Mouse (Mus musculus) stomach, embryonic 16.5 days (tissue): ENCODE results near the gene Naf1. TPM values are rescaled to one million over a fixed set of nuclear protein-coding genes. Genes with fewer than 3 reads are reported as not detected.

Experiments
- ATAC-seq: fragments of 200-750 bp; cut with Nextera tagmentation; 2 replicates; pipeline ENCODE4 v1.8.0; 2017; ENCODE audit warnings: moderate number of reproducible peaks, moderate TSS enrichment; ENCODE audit not compliant: insufficient read depth, low FRiP score
- H3K27ac ChIP-seq: fragments of 300-500 bp; sonication (generic); 2 replicates; pipeline ENCODE4 v1.5.1; 2014; ENCODE audit warnings: low read length
- H3K27me3 ChIP-seq: fragments of 300-500 bp; sonication (generic); 2 replicates; pipeline ENCODE4 v1.6.1; 2014; ENCODE audit warnings: low read length, control low read depth, mixed read lengths; ENCODE audit not compliant: control insufficient read depth, insufficient read depth
- H3K36me3 ChIP-seq: fragments of 300-500 bp; sonication (generic); 2 replicates; pipeline ENCODE4 v1.6.1; 2014; ENCODE audit warnings: low read length; ENCODE audit not compliant: control insufficient read depth, insufficient read depth
- H3K4me1 ChIP-seq: fragments of 300-500 bp; sonication (generic); 2 replicates; pipeline ENCODE4 v1.6.1; 2014; ENCODE audit warnings: low read length, control low read depth, mixed read lengths; ENCODE audit not compliant: control insufficient read depth, insufficient read depth
- H3K4me2 ChIP-seq: fragments of 300-500 bp; sonication (generic); 2 replicates; pipeline ENCODE4 v1.6.1; 2014; ENCODE audit warnings: low read depth, low read length, mixed read lengths
- H3K4me3 ChIP-seq: fragments of 300-500 bp; sonication (generic); replicated peaks from 2 replicates; pipeline ENCODE4 v1.5.1; 2014; ENCODE audit warnings: mild to moderate bottlenecking, low read length
- H3K9ac ChIP-seq: fragments of 300-500 bp; sonication (generic); 2 replicates; pipeline ENCODE4 v1.6.1; 2014; ENCODE audit warnings: low read length
- H3K9me3 ChIP-seq: fragments of 300-500 bp; sonication (generic); replicated peaks from 2 replicates; pipeline ENCODE4 v1.6.1; 2016; ENCODE audit warnings: low read length, control low read depth; ENCODE audit not compliant: control insufficient read depth
- WGBS: fragments of 180-500 bp; shearing (Covaris S2); extraction: QIAGEN DNeasy Blood & Tissue Kit; methylation state at CpG from one replicate; pipeline ENCODE4 v1.1.7; 2014; 5-methylcytosine and 5-hydroxymethylcytosine counted together
- polyA plus RNA-seq: library from polyadenylated mRNA; unstranded; fragments of >200 nt; fragmentation: Nextera tagmentation; extraction: Ambion mirVana; gene quantifications from 2 replicates; pipeline ENCODE4 v1.2.1, GENCODE M21; 2015

Naf1 gene
- polyA plus RNA-seq, 1 experiment from 2014 or later = 1.9 TPM

DNA sequence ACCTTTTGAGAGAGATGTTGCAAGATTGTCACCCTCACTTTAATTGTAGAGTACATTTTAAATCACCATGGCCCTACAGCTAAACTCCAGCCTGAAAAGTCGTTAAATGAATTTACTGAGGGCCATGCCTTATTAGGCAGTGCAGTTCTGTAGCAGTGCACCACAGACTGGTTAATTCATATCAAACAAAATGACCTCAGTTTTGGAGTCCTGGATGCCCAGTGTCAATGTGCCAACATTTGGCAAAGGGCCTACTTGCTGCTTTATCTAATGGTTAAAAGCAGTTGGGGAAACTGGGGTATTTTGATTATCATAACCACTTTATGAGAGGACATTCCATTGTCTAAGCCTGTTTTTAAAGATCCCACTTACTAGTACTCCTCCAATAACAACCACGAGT, 31.9 kb downstream of the Naf1 start:
- no peak for ATAC-seq
- no peak overlapping the region for H3K9ac ChIP-seq
- no peak overlapping the region for H3K27ac ChIP-seq
- H3K9me3 ChIP-seq = no peaks in the 10 kb centered on the region
- H3K4me1 ChIP-seq = no peaks in the 10 kb centered on the region
- H3K27me3 ChIP-seq = no peaks in the 10 kb centered on the region
- H3K4me3 ChIP-seq = no peak overlapping the region
- 82% methylated on average over 2 of the region's 2 CpGs for WGBS
- H3K4me2 ChIP-seq = no peak overlapping the region
- H3K36me3 ChIP-seq = no peaks in the 10 kb centered on the region

DNA sequence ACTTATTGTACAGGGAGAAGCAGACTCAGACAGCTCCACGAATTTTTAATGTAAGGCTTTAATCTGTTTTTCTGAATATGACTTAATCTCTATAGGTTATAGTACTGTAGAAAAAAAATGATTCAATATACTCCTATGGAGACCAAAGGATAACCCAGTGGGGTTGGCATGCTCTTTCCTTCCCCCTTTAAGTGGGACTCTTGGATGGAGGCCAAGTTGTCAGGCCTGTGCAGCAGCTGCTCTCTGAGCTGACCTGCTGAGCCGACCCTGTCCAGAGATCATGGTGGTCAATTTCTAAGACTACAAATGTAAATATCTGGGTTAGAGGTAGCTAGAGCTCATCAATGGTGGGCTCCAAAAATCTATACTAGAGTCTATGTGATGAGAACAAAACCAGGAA, 45.0 kb downstream of the Naf1 start:
- H3K27me3 ChIP-seq = no peaks in the 10 kb centered on the region
- no peaks in the 10 kb centered on the region for H3K36me3 ChIP-seq
- no peak overlapping the region for H3K27ac ChIP-seq
- no peak overlapping the region for H3K4me3 ChIP-seq
- no peak overlapping the region for H3K9ac ChIP-seq
- H3K9me3 ChIP-seq = no peaks in the 10 kb centered on the region
- no peaks in the 10 kb centered on the region for H3K4me1 ChIP-seq
- WGBS = 57% methylated on average over 2 of the region's 2 CpGs
- H3K4me2 ChIP-seq = no peak overlapping the region
- no peak for ATAC-seq

DNA sequence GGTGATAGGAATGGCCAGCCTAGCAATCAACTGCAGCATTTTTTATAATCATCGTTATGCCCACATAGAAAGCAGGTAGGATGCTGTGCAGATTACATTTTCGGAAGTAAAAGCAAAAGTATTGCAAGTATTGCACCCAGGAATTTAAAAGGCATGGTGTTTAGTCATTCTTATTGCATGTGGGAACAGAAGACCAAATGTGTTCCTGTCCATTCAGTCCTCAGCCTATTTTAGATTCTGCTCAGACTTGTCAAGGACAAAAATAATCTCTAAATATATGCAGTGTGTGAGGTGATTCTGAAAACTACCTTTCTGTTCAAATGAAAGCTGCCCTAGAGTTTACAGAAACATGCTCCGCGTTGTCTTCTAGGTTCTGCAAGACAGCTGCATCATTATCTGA, 45.5 kb downstream of the Naf1 start:
- no peak overlapping the region for H3K4me3 ChIP-seq
- 87% methylated on average over 4 of the region's 4 CpGs for WGBS
- no peak for ATAC-seq
- no peak overlapping the region for H3K27ac ChIP-seq
- H3K4me1 ChIP-seq = no peaks in the 10 kb centered on the region
- no peaks in the 10 kb centered on the region for H3K9me3 ChIP-seq
- H3K9ac ChIP-seq = no peak overlapping the region
- H3K36me3 ChIP-seq = no peaks in the 10 kb centered on the region
- H3K27me3 ChIP-seq = no peaks in the 10 kb centered on the region
- H3K4me2 ChIP-seq = no peak overlapping the region

DNA sequence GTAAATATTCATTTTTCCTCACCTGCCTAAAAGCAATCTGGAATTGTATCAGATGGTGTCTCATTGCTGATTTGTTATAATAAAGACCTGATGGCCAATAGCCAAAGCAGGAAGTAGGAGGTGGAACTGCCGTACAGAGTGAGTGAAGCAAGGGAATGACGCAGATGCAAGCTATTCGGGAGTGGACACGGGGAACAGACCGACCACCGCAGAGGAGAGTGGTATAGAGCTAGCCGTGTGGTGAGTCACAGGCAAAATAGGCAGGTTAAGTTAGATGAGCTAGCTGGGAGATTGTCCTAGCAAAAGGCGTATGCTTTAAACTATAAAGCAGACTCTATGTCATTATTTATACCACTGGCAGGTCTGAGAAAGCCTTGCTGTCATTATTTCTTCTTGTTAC, 46.1 kb downstream of the Naf1 start:
- 63% methylated on average over 8 of the region's 8 CpGs for WGBS
- Histone ChIP-seq H3K4me3 (no peak overlapping the region), H3K9ac (no peak overlapping the region), H3K27me3 (no peaks in the 10 kb centered on the region), H3K4me2 (no peak overlapping the region), H3K36me3 (no peaks in the 10 kb centered on the region), H3K4me1 (no peaks in the 10 kb centered on the region), H3K27ac (no peak overlapping the region), H3K9me3 (no peaks in the 10 kb centered on the region)
- no peak for ATAC-seq

DNA sequence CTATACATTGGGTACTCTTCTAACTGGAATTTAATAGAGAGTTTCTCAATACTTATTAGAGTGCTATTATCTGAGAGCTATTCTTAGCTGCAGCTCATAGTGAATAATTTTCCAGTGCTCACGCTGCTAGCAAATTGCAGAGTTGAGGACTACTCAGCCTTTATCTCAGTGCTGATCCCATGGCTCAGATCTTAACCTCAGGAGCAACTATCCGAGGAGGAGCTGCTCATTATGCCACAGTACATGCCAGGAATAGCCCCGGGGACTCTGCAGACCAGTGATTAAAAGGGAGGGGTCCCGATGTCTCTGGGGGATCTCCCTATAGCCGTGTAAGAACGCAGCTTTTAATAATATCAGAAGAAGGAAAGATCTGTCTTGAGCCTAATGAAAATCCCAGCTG, 50.7 kb downstream of the Naf1 start:
- Histone ChIP-seq H3K4me3 (no peak overlapping the region), H3K9me3 (no peaks in the 10 kb centered on the region), H3K27me3 (no peaks in the 10 kb centered on the region), H3K4me2 (no peak overlapping the region), H3K9ac (no peak overlapping the region), H3K4me1 (no peaks in the 10 kb centered on the region), H3K36me3 (no peaks in the 10 kb centered on the region), H3K27ac (no peak overlapping the region)
- WGBS = 38% methylated on average over 6 of the region's 6 CpGs
- ATAC-seq = no peak

DNA sequence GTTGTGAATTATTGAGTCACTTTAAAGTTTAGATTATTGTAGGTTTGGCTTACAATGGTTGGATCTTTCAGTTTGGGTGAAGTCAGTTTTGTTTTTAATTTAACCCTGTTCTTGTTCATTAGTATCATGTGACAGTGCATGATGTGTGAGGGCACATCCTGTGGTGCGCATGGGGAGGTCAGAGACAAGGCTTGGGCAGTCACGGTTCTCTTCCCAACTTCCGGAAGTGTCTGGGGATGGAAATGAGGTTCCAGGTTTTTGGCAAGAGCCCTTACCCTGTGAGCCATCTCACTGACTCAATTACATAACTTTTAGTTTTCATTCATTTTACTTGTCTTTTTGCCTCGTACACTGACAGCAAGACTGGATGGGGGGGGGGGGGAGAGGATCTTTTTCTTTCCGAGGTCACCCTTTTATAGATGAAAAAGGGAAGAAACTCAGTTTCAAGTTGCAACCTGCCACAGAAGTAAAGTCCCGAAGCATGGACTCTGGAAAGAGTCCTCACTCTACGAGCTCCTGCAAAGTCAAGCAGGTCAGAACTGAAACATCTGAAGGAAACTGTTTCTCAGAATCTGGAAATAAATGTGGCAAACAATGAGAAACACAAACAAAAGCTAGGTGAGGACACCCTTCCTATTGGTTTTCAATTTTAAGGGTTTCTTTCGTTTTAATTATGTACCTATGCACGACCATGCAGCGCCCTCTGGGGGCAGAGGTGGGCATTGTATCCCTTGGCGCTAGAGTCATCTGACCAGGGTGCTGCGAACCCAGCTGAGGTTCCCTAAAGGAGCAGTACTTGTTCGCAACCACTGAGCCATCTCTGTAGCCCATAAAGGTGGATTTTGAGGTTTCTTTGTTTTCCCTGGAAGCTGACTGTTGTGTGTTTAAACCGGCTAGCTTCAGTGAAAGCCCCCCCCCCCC, 53.9 kb downstream of the Naf1 start:
- H3K9ac ChIP-seq = no peak overlapping the region
- no peak overlapping the region for H3K27ac ChIP-seq
- no peaks in the 10 kb centered on the region for H3K4me1 ChIP-seq
- no peak overlapping the region for H3K4me2 ChIP-seq
- 63% methylated on average over 14 of the region's 14 CpGs for WGBS
- H3K9me3 ChIP-seq = no peaks in the 10 kb centered on the region
- ATAC-seq = no peak
- H3K36me3 ChIP-seq = no peaks in the 10 kb centered on the region
- no peaks in the 10 kb centered on the region for H3K27me3 ChIP-seq
- no peak overlapping the region for H3K4me3 ChIP-seq

DNA sequence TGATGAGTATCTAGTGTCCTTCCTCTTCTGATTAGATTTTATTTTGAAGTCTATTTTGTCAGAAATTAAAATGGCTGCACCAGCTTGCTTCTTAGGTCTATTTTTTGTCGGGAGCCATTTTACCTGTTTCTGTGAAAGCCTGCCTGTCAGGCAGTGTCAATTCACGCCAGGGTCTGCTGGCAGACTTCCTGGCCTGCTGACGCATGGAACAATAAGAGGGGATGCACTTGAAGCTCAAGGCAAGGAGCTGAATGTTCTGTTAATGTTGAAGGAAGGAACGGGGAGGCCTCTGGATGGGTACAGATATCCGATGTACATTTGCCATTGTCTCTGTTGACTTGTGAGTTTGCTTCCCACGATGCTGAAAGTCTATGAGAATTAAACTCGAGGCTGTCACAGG, 56.0 kb downstream of the Naf1 start:
- no peaks in the 10 kb centered on the region for H3K36me3 ChIP-seq
- H3K27ac ChIP-seq = no peak overlapping the region
- H3K9me3 ChIP-seq = no peaks in the 10 kb centered on the region
- ATAC-seq = no peak
- H3K27me3 ChIP-seq = no peaks in the 10 kb centered on the region
- no peak overlapping the region for H3K9ac ChIP-seq
- no peak overlapping the region for H3K4me3 ChIP-seq
- WGBS = 63% methylated on average over 7 of the region's 7 CpGs
- H3K4me1 ChIP-seq = no peaks in the 10 kb centered on the region
- no peak overlapping the region for H3K4me2 ChIP-seq

GRCm38 (mm10) chr8:66917695-66918467, 57.9 kb downstream of the Naf1 start:
- ATAC-seq = peak; percentile 82
- Histone ChIP-seq H3K4me1 (no peaks in the 10 kb centered on the region), H3K36me3 (no peaks in the 10 kb centered on the region), H3K9ac (no peak overlapping the region), H3K4me2 (no peak overlapping the region), H3K9me3 (no peaks in the 10 kb centered on the region), H3K27me3 (no peaks in the 10 kb centered on the region), H3K4me3 (no peak overlapping the region), H3K27ac (no peak overlapping the region)
- 62% methylated on average over 6 of the region's 6 CpGs for WGBS

DNA sequence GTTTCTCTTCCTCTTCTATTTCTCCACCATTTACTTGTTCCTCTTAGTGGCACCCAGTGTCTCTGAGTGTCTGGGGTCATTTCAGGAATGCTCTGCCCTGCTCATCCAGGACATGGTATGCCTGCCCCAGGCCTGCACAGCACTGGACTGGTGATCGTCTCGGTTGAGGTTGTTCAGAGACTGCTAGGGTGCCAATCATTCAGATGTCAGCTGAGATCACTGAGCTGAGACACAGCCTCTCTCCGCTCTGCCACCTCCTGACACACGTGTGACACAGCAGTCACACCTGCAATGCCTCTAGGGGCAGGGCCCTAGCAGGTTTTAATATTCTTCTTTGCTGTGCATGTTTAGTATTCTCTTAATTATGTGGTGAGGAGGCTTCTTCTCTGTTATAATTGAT, 58.5 kb downstream of the Naf1 start:
- WGBS = 72% methylated on average over 4 of the region's 4 CpGs
- Histone ChIP-seq H3K4me1 (no peaks in the 10 kb centered on the region), H3K36me3 (no peaks in the 10 kb centered on the region), H3K9me3 (no peaks in the 10 kb centered on the region), H3K27ac (no peak overlapping the region), H3K4me3 (no peak overlapping the region), H3K27me3 (no peaks in the 10 kb centered on the region), H3K4me2 (no peak overlapping the region), H3K9ac (no peak overlapping the region)
- ATAC-seq = no peak
